In genomic region chr2:130840846-130841245, GRCm38 (mm10) we compare ENCODE assay signal across 7 mouse cellular contexts.
DNase-seq lines count a peak whose midpoint lies in the region; ATAC-seq and TF ChIP-seq lines count a peak whose summit lies in the region.

No protein-coding gene starts in this region.

- TF ChIP-seq CTCF in midbrain, postnatal 0 days (IDR thresholded peaks at IDR 0.05) = no peak

- H3K9ac ChIP-seq in kidney, embryonic 16.5 days (replicated peaks; ENCODE audit: low read length) = 0 out of 2 replicates have a peak overlapping the region, but pooled peaks have one; percentile 6
- H3K9ac ChIP-seq in limb, embryonic 14.5 days (ENCODE audit: low read depth, low read length, severe bottlenecking) = no peak overlapping the region
- no peak overlapping the region for H3K9ac ChIP-seq in midbrain, postnatal 0 days (replicated peaks; ENCODE audit: low read length, poor library complexity, severe bottlenecking)

- peak overlapping the region; percentile 97; the same call in 1 of the 2 replicates for H3K27ac ChIP-seq in heart, embryonic 10.5 days
- peak overlapping the region; percentile 60 for H3K27ac ChIP-seq in kidney, embryonic 16.5 days (ENCODE audit: low read length)
- peak overlapping the region; percentile 96 for H3K27ac ChIP-seq in limb, embryonic 14.5 days (replicated peaks; ENCODE audit: low read depth, low read length)
- H3K27ac ChIP-seq in midbrain, postnatal 0 days (ENCODE audit: low read depth, low read length) = peak overlapping the region; percentile 99

- 10% methylated on average over 4 of the region's 4 CpGs for WGBS in heart, embryonic 10.5 days
- 7% methylated on average over 4 of the region's 4 CpGs for WGBS in kidney, embryonic 16.5 days
- 3% methylated on average over 4 of the region's 4 CpGs for WGBS in limb, embryonic 14.5 days
- WGBS in midbrain, postnatal 0 days = 2% methylated on average over 4 of the region's 4 CpGs

- TF ChIP-seq POLR2A in limb, embryonic 14.5 days (IDR thresholded peaks at IDR 0.05; ENCODE audit: borderline replicate concordance, extremely low read depth, insufficient read depth, insufficient read length) = no peak

- no peaks in the 10 kb centered on the region for H3K27me3 ChIP-seq in heart, embryonic 10.5 days (ENCODE audit: insufficient read depth, poor library complexity, severe bottlenecking)
- no peaks in the 10 kb centered on the region for H3K27me3 ChIP-seq in kidney, embryonic 16.5 days (ENCODE audit: insufficient read depth, low read length)
- H3K27me3 ChIP-seq in limb, embryonic 14.5 days (ENCODE audit: control insufficient read depth, insufficient read depth, low read length) = no peaks in the 10 kb centered on the region
- no peaks in the 10 kb centered on the region for H3K27me3 ChIP-seq in midbrain, postnatal 0 days (ENCODE audit: insufficient read depth, low read length)

- peaks cover 17% of the 10 kb centered on the region for H3K36me3 ChIP-seq in heart, embryonic 10.5 days
- H3K36me3 ChIP-seq in kidney, embryonic 16.5 days (ENCODE audit: insufficient read depth, low read length) = peaks cover 6% of the 10 kb centered on the region; the same call in 1 of the 2 replicates
- peaks cover under 1% of the 10 kb centered on the region; the same call in 1 of the 2 replicates for H3K36me3 ChIP-seq in limb, embryonic 14.5 days (ENCODE audit: control insufficient read depth, insufficient read depth, low read length)
- H3K36me3 ChIP-seq in midbrain, postnatal 0 days (ENCODE audit: insufficient read depth, low read length) = no peaks in the 10 kb centered on the region

- no peaks in the 10 kb centered on the region for H3K9me3 ChIP-seq in heart, embryonic 10.5 days
- no peaks in the 10 kb centered on the region for H3K9me3 ChIP-seq in kidney, embryonic 16.5 days (ENCODE audit: low read length)
- H3K9me3 ChIP-seq in limb, embryonic 14.5 days (ENCODE audit: control insufficient read depth, low read length) = no peaks in the 10 kb centered on the region
- no peaks in the 10 kb centered on the region for H3K9me3 ChIP-seq in midbrain, postnatal 0 days (ENCODE audit: low read length)

- H3K4me1 ChIP-seq in heart, embryonic 10.5 days = peaks cover 47% of the 10 kb centered on the region
- H3K4me1 ChIP-seq in kidney, embryonic 16.5 days (ENCODE audit: insufficient read depth, low read length) = peaks cover 17% of the 10 kb centered on the region
- peaks cover 12% of the 10 kb centered on the region for H3K4me1 ChIP-seq in limb, embryonic 14.5 days (ENCODE audit: control insufficient read depth, insufficient read depth, low read length)
- no peaks in the 10 kb centered on the region for H3K4me1 ChIP-seq in midbrain, postnatal 0 days (ENCODE audit: insufficient read depth, low read length)

- peak; percentile 91 for DNase-seq in brain, embryonic 18.5 days (ENCODE audit: low read depth, low spot score)
- peak; percentile 85 for DNase-seq in embryo, embryonic 10 days (ENCODE audit: low spot score)
- no peak for DNase-seq in heart, embryonic 10.5 days (ENCODE audit: low spot score)
- peak; percentile 78 for DNase-seq in limb, embryonic 14.5 days (ENCODE audit: low spot score)
- DNase-seq in midbrain, postnatal 0 days (ENCODE audit: low spot score) = peak; percentile 98
- peak; percentile 77 for DNase-seq in yolk sac, embryonic 10.5 days (ENCODE audit: low spot score)

- peak overlapping the region; percentile 95; the same call in 1 of the 2 replicates for H3K4me3 ChIP-seq in heart, embryonic 10.5 days
- peak overlapping the region; percentile 18 for H3K4me3 ChIP-seq in kidney, embryonic 16.5 days (ENCODE audit: low read length)
- H3K4me3 ChIP-seq in limb, embryonic 14.5 days (replicated peaks; ENCODE audit: low read length) = peak overlapping the region; percentile 93
- peak overlapping the region; percentile 99 for H3K4me3 ChIP-seq in midbrain, postnatal 0 days (ENCODE audit: low read depth, low read length)

- peak; percentile 79; the same call in 1 of the 2 replicates for ATAC-seq in kidney, embryonic 16.5 days (ENCODE audit: low FRiP score, low TSS enrichment)
- peak; percentile 44 for ATAC-seq in limb, embryonic 14.5 days (ENCODE audit: low FRiP score, low read depth)
- peak; percentile 88 for ATAC-seq in midbrain, postnatal 0 days (ENCODE audit: low FRiP score)

- peak overlapping the region; percentile 89 for H3K4me2 ChIP-seq in kidney, embryonic 16.5 days (replicated peaks; ENCODE audit: low read depth, low read length)
- H3K4me2 ChIP-seq in limb, embryonic 14.5 days (replicated peaks; ENCODE audit: low read depth, low read length, severe bottlenecking) = peak overlapping the region; percentile 86
- H3K4me2 ChIP-seq in midbrain, postnatal 0 days (ENCODE audit: low read depth, low read length, poor library complexity, severe bottlenecking) = peak overlapping the region; percentile 59

Comparison
In these comparisons a context has a peak if more than half of its experiments do, and no peak if none do; other contexts are left out.
1. H3K4me3 ChIP-seq: peak in every context shown above with its lines; median percentile 99 in midbrain, postnatal 0 days; 95 in heart, embryonic 10.5 days; 93 in limb, embryonic 14.5 days; 18 in kidney, embryonic 16.5 days.